Mouse (Mus musculus) adrenal gland, adult 2 months (tissue): ENCODE measurements around the gene Amy1. TPM values are rescaled to one million over a fixed set of nuclear protein-coding genes. Genes with fewer than 3 reads are reported as not detected.
"Not testable (repeated sequence)": the region's sequence is repeated elsewhere in the genome, so short reads cannot be mapped to it uniquely, and the experiment has no call there.

Source experiments
- DNase-seq: peaks from one replicate; pipeline ENCODE4 v3.0.0; 2021
- long read RNA-seq: library from polyadenylated mRNA; stranded (forward); transcript quantifications from one replicate; pipeline ENCODE4 v2.0.0, GENCODE M21; 2021
- polyA plus RNA-seq: library from polyadenylated mRNA; depleted of rRNA; stranded (reverse); fragments of >200 nt; gene quantifications from 2 replicates; pipeline ENCODE4 v1.2.3, GENCODE M21; 2012; rRNA removed
- total RNA-seq, 2 experiments: library from RNA; stranded (reverse); gene quantifications; 2 replicates each; pipeline ENCODE4 v1.2.3; 2021

The Amy1 gene
- total RNA-seq (10 to 100 TPM; 60.5 to 63.7 TPM), polyA plus RNA-seq (3.3 and 3.8 TPM in 2 replicates)
- long read RNA-seq, transcript Amy1-202 (11 exons, 1,771 nt), result major isoform, 62 of 65 reads
- long read RNA-seq, partial matches to known transcripts, result 2 of 65 reads
- long read RNA-seq, other reads (novel, unspliced or antisense), result 1 of 65 reads

GRCm38 (mm10) chr3:113606599-113606998 is at the start of gene Amy1:
Gene Amy1, minus strand, starts transcription at chr3:113606699.
- no peak for DNase-seq

- no peak for DNase-seq
These were observed 47.8 kb upstream of the Amy1 start for GRCm38 (mm10) chr3:113654335-113654734.

GRCm38 (mm10) chr3:113651386-113651785 is 44.9 kb upstream of the Amy1 start:
- DNase-seq, result not testable (repeated sequence)

GRCm38 (mm10) chr3:113639545-113639944 is 33.0 kb upstream of the Amy1 start:
- DNase-seq, result no peak

GRCm38 (mm10) chr3:113634220-113634619 is 27.7 kb upstream of the Amy1 start:
- no peak for DNase-seq

- DNase-seq, result no peak
These were observed 25.1 kb upstream of the Amy1 start for GRCm38 (mm10) chr3:113631611-113632010.

DNA sequence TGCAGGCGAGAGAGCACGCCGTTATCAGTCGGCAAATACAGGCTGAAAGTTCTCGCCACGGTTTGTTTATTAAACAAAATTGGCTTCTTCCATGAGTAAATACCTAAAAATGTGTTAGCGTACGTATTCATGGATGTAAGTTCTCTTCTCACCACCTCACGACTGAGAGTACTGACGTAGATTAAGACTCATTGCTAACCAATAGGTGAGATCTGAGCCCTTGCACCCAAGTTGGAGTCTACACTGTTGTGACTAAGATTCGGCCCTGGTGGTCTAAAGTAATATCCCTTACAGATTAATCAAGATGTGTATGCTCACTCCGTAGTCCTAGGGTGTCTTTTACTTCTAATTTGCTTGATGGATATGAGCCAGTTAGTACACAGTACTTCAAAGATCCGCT is 24.1 kb upstream of the Amy1 start:
- DNase-seq, result no peak

GRCm38 (mm10) chr3:113629606-113630359 is 23.3 kb upstream of the Amy1 start, which contains the start of gene Rnpc3:
Gene Rnpc3, minus strand, starts transcription at chr3:113630149.
- peak; percentile 96 for DNase-seq

DNA sequence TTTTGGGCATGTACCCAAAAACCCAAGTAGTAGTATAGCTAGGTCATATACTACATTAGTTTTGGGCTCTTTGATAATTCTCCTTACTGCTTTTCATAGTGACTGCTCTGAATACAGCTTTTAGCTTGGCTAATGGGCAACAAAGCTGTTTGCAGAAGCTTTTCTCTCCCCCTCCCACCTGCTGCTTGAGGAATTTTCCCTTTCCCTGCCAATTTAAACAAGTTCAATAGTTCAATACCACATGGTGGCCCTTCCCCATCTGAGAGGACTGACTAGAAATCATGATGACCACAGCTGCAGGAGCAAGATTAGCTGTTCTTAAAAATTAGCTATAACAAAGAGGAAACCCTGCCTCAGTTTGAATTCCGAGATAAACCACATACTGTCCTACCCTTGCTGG is 15.7 kb downstream of the Amy1 start:
- no peak for DNase-seq

DNA sequence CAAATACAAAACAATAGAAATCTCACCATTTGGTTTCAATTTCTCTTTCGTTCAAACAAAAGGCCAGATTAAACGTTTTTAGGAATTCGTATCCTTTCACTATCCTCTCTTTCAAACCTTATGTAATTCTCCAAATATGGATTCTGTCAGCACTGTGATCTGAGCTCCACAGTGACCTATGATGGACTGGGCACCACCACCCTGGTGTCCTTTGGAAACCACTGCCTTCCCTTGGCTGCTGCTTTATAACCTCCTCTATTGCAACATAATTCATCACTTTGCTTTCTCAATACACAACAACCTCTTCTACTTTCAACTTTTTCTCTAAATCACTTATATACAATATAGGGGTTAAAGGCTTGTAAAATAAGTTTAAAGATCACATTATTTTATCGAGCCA is 31.9 kb downstream of the Amy1 start:
- peak; percentile 43 for DNase-seq

DNA sequence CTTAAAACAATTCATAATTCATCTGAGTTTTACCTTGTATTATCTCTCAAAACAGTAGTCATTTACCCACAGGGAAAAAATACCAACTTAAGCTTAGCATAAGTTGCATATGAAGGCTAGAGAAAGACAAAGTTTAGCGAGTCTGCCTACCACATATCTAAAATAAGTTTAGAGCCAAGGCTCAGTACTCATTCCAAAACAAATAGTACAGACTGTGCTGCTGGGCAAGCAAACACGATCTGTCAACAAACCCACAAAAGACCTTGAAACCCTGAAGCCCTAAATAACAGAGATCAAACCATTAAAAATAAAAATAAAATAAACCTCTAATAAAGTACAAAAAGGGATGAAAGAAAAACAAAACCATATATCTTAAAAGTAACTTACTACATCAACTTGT is 32.4 kb downstream of the Amy1 start:
- DNase-seq, result no peak

GRCm38 (mm10) chr3:113572158-113572557 is 34.3 kb downstream of the Amy1 start:
- no peak for DNase-seq

DNA sequence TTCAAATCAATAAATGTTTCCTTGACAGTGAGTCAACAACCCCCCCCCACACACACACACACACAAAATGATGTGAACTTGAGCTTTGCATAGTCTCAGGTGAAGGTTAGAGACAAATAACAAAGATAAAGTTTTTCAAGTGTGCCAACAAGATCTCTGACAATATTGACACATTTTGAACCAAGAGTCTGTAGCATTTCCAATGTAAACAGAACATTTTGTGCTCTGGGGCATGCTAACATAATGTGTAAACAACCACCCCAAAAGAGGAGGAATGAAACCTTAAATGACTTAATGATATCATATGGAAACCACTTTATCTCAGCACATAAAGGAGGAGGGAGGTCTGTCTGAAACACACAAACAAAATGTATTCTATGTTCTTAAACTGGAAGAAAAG is 66.8 kb downstream of the Amy1 start:
- no peak for DNase-seq

GRCm38 (mm10) chr3:113532328-113532727 is 74.2 kb downstream of the Amy1 start, which contains the start of gene Amy2a1:
Gene Amy2a1, minus strand, starts transcription at chr3:113532428.
- not testable (repeated sequence) for DNase-seq

Other genes starting within 250 kb of the Amy1 start
- gene Amy2a1, start 74.3 kb downstream of the Amy1 start, total RNA-seq, result not detected
- gene Amy2a1, start 74.3 kb downstream of the Amy1 start, polyA plus RNA-seq, result not detected in 2 replicates
- gene Rnpc3, start 23.4 kb upstream of the Amy1 start, total RNA-seq, result 10 to 100 TPM; 18.5 to 28.5 TPM
- 8.8 and 9.0 TPM in 2 replicates for gene Rnpc3, start 23.4 kb upstream of the Amy1 start, polyA plus RNA-seq